Mouse (Mus musculus) layer of hippocampus, adult 2 months (tissue): Measurements from ENCODE around the gene Gm17349. TPM values are rescaled to one million over a fixed set of nuclear protein-coding genes. Genes with fewer than 3 reads are reported as not detected.
A peak's percentile ranks its signal among the peaks of the same experiment; 100 is the strongest.

Source experiments
- DNase-seq, 2 experiments: peaks; one replicate each; pipeline ENCODE4 v3.0.0; 2022; ENCODE audit warnings: low spot score in 2 of 2
- H3K27ac ChIP-seq: fragments of 200-600 bp; 2 replicates; pipeline ENCODE4 v1.8.1; 2022
- H3K4me3 ChIP-seq: fragments of 200-600 bp; 2 replicates; pipeline ENCODE4 v1.8.1; 2022; ENCODE audit warnings: mild to moderate bottlenecking
- CTCF ChIP-seq: fragments of 200-600 bp; conservative IDR thresholded peaks from 2 replicates; pipeline ENCODE4 v1.8.1; 2022; ENCODE audit warnings: antibody characterized with exemption, mild to moderate bottlenecking, moderate library complexity
- total RNA-seq, 2 experiments: library from RNA; stranded (reverse); gene quantifications; 2 replicates each; pipeline ENCODE4 v1.2.3; 2021

Gm17349 gene
- total RNA-seq, 2 experiments from 2014 or later, result 3.9 to 7.1 TPM

- H3K27ac ChIP-seq, result no peak overlapping the region
- no peak for DNase-seq
- no peak overlapping the region for H3K4me3 ChIP-seq
- no peak for TF ChIP-seq CTCF
Measured at GRCm38 (mm10) chr15:99662371-99662770, 42.9 kb downstream of the Gm17349 start.

- Histone ChIP-seq H3K4me3 (no peak overlapping the region), H3K27ac (no peak overlapping the region)
- TF ChIP-seq CTCF, result no peak
- DNase-seq, result no peak
Measured at GRCm38 (mm10) chr15:99661121-99661830, 44.0 kb downstream of the Gm17349 start.

- no peak overlapping the region for H3K4me3 ChIP-seq
- DNase-seq, result no peak
- TF ChIP-seq CTCF, result no peak
- no peak overlapping the region for H3K27ac ChIP-seq
Measured at GRCm38 (mm10) chr15:99658437-99658836, 46.9 kb downstream of the Gm17349 start.

DNA sequence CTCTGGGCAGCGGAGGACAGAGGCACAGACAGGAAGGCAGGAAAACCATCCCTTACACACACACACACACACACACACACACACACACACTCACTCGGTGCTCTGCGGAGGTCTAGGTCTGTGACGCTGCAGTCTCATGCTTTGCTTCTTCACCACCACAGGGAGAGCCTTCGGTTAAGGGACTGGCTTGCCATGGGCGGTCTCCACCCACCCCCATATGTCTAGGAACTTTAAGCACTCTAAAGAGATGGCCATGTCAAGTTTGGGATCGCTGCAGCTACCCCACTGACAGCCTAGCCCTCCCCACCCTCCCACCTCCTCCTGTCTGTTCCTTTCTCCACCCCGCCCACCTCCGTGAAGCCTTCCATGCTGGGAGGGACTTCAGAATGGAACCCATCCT lies 49.3 kb downstream of the Gm17349 start:
- no peak overlapping the region for H3K27ac ChIP-seq
- no peak for DNase-seq
- TF ChIP-seq CTCF, result no peak
- no peak overlapping the region for H3K4me3 ChIP-seq

- no peak for DNase-seq
- no peak for TF ChIP-seq CTCF
- H3K4me3 ChIP-seq, result no peak overlapping the region
- no peak overlapping the region for H3K27ac ChIP-seq
Measured at GRCm38 (mm10) chr15:99653876-99654275, 51.4 kb downstream of the Gm17349 start.

DNA sequence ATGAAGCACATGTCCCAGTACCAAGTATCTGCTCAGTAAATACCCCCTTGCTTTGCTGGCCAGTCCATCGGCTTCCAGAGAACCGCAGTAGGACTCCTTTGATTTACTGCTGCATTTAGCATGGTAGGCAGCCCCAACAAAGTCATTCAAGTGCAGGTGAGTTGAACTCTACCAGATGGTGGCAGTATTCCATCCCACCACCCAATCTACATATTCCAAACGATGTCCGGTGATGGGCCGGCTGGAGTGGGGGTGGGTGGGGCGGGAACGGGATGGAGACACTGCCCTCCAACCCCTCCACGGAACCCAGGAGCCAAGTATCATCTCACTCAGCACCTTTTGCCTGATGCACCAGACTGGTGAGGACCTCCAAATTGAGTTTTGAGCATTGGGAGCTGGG lies 52.0 kb downstream of the Gm17349 start:
- TF ChIP-seq CTCF, result peak; percentile 44
- no peak overlapping the region for H3K27ac ChIP-seq
- no peak overlapping the region for H3K4me3 ChIP-seq
- DNase-seq, result no peak

Other genes with a start within 250 kb of the Gm17349 start
- 10 to 100 TPM; 17.1 to 18.5 TPM for gene Nckap5l, start 247.7 kb downstream of the Gm17349 start, total RNA-seq
- 1 to 10 TPM; 4.0 to 5.5 TPM for gene Bcdin3d, start 230.8 kb downstream of the Gm17349 start, total RNA-seq
- gene Faim2, start 177.3 kb downstream of the Gm17349 start, total RNA-seq, result 100 to 1,000 TPM; 394 to 431 TPM
- gene Aqp2, start 126.4 kb downstream of the Gm17349 start, total RNA-seq, result not detected
- gene Aqp5, start 114.7 kb downstream of the Gm17349 start, total RNA-seq, result not detected
- under 1 TPM in 1 of 2 experiments, not detected in 1; 0.26 TPM for gene Aqp6, start 104.1 kb downstream of the Gm17349 start, total RNA-seq
- 1 to 10 TPM; 5.0 to 5.2 TPM for gene Racgap1, start 53.8 kb downstream of the Gm17349 start, total RNA-seq
- 10 to 100 TPM; 33.9 to 37.3 TPM for gene Asic1, start 35.1 kb downstream of the Gm17349 start, total RNA-seq
- 100 to 1,000 TPM; 118 to 123 TPM for gene Smarcd1, start 3.4 kb downstream of the Gm17349 start, total RNA-seq
- 100 to 1,000 TPM; 142 to 148 TPM for gene Gpd1, start 12.0 kb upstream of the Gm17349 start, total RNA-seq
- gene Cox14, start 20.1 kb upstream of the Gm17349 start, total RNA-seq, result 100 to 1,000 TPM; 113 to 125 TPM
- gene Cers5, start 67.4 kb upstream of the Gm17349 start, total RNA-seq, result 10 to 100 TPM; 28.4 to 29.9 TPM
- gene Lima1, start 170.0 kb upstream of the Gm17349 start, total RNA-seq, result 10 to 100 TPM; 11.0 to 12.1 TPM